Mouse (Mus musculus) embryonic facial prominence, embryonic 14.5 days (tissue): ENCODE measurements around the gene Hs3st6. TPM values are rescaled to one million over a fixed set of nuclear protein-coding genes. Genes with fewer than 3 reads are reported as not detected.

Source experiments
- ATAC-seq: fragments of 200-750 bp; cut with Nextera tagmentation; 2 replicates; pipeline ENCODE4 v1.8.0; 2017; ENCODE audit warnings: low read depth, moderate number of reproducible peaks, moderate TSS enrichment
- DNase-seq: peaks from one replicate; pipeline ENCODE4 v3.0.0-alpha.2; 2015; ENCODE audit warnings: low spot score
- H3K27ac ChIP-seq: fragments of 300-500 bp; sonication (generic); replicated peaks from 2 replicates; pipeline ENCODE4 v1.5.1; 2014; ENCODE audit warnings: low read depth, mild to moderate bottlenecking, low read length, moderate library complexity
- H3K27me3 ChIP-seq: fragments of 300-500 bp; sonication (generic); replicated peaks from 2 replicates; pipeline ENCODE4 v1.6.1; 2014; ENCODE audit warnings: low read length; ENCODE audit not compliant: control insufficient read depth, insufficient read depth
- H3K36me3 ChIP-seq: fragments of 300-500 bp; sonication (generic); 2 replicates; pipeline ENCODE4 v1.6.1; 2014; ENCODE audit warnings: low read length, mixed read lengths; ENCODE audit not compliant: control insufficient read depth, insufficient read depth
- H3K4me1 ChIP-seq: fragments of 300-500 bp; sonication (generic); 2 replicates; pipeline ENCODE4 v1.6.1; 2014; ENCODE audit warnings: antibody characterized with exemption, low read length; ENCODE audit not compliant: control insufficient read depth, insufficient read depth
- H3K4me2 ChIP-seq: fragments of 300-500 bp; sonication (generic); 2 replicates; pipeline ENCODE4 v1.6.1; 2014; ENCODE audit warnings: low read depth, mild to moderate bottlenecking, low read length, moderate library complexity, mixed read lengths
- H3K4me3 ChIP-seq: fragments of 300-500 bp; sonication (generic); 2 replicates; pipeline ENCODE4 v1.5.1; 2014; ENCODE audit warnings: low read depth, mild to moderate bottlenecking, low read length
- H3K9ac ChIP-seq: fragments of 300-500 bp; sonication (generic); 2 replicates; pipeline ENCODE4 v1.6.1; 2014; ENCODE audit warnings: low read depth, mild to moderate bottlenecking, low read length, moderate library complexity, mixed read lengths
- H3K9me3 ChIP-seq: fragments of 300-500 bp; sonication (generic); 2 replicates; pipeline ENCODE4 v1.6.1; 2016; ENCODE audit warnings: low read length; ENCODE audit not compliant: control insufficient read depth
- WGBS: fragments of 180-500 bp; shearing (Covaris S2); extraction: QIAGEN DNeasy Blood & Tissue Kit; methylation state at CpG from one replicate; pipeline ENCODE4 v1.1.7; 2014; 5-methylcytosine and 5-hydroxymethylcytosine counted together
- polyA plus RNA-seq: library from polyadenylated mRNA; unstranded; fragments of >200 nt; fragmentation: Nextera tagmentation; extraction: Ambion mirVana; gene quantifications from 2 replicates; pipeline ENCODE4 v1.2.1, GENCODE M21; 2014

The Hs3st6 gene
- polyA plus RNA-seq, 1 experiment from 2014 or later, result 10.1 TPM

GRCm38 (mm10) chr17:24799476-24799875 is 46.7 kb downstream of the Hs3st6 start:
- H3K27me3 ChIP-seq, result peaks cover 10% of the 10 kb centered on the region; the same call in 1 of the 2 replicates
- H3K4me1 ChIP-seq, result no peaks in the 10 kb centered on the region
- H3K36me3 ChIP-seq, result no peaks in the 10 kb centered on the region
- no peak for ATAC-seq
- no peak overlapping the region for H3K4me2 ChIP-seq
- H3K9me3 ChIP-seq, result no peaks in the 10 kb centered on the region
- no peak for DNase-seq
- H3K9ac ChIP-seq, result no peak overlapping the region
- H3K4me3 ChIP-seq, result no peak overlapping the region
- 86% methylated on average over 4 of the region's 4 CpGs for WGBS
- no peak overlapping the region for H3K27ac ChIP-seq

DNA sequence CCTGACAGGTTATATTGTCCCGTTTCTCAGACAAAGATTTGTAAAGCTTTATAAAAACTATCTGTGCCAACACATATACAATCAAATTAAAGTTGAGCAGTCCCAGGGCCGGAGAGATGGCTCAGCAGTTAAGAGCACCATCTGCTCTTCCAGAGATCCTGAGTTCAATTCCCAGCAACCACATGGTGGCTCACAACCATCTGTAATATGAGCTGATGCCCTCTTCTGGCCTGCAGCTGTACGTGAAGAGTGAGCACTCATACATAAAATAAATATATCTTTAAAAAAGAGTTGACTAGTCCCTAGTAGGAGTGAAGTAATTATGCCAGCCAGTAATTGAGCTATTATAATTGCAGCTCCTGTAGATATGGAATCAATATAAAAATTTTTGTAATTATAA is 47.7 kb downstream of the Hs3st6 start:
- Histone ChIP-seq H3K9ac (no peak overlapping the region), H3K27me3 (peaks cover 19% of the 10 kb centered on the region), H3K9me3 (no peaks in the 10 kb centered on the region), H3K36me3 (no peaks in the 10 kb centered on the region), H3K4me1 (no peaks in the 10 kb centered on the region), H3K27ac (no peak overlapping the region), H3K4me2 (no peak overlapping the region), H3K4me3 (no peak overlapping the region)
- ATAC-seq, result no peak
- DNase-seq, result no peak
- 45% methylated on average over 3 of the region's 3 CpGs for WGBS

- no peak within 1 kb of the TSS for H3K27ac ChIP-seq
- DNase-seq, result peak; percentile 86
- no peaks in the 10 kb centered on the region for H3K9me3 ChIP-seq
- peak within 1 kb of the TSS; percentile 41 for H3K9ac ChIP-seq
- no peaks in the 10 kb centered on the region for H3K36me3 ChIP-seq
- no peaks in the 10 kb centered on the region for H3K4me1 ChIP-seq
- peak; percentile 90 for ATAC-seq
- H3K27me3 ChIP-seq, result peaks cover 31% of the 10 kb centered on the region
- under 1% methylated on average over 60 of the region's 71 CpGs for WGBS
- peak within 1 kb of the TSS; percentile 67 for H3K4me2 ChIP-seq
- peak within 1 kb of the TSS; percentile 58 for H3K4me3 ChIP-seq
Measured at GRCm38 (mm10) chr17:24803952-24804951, 51.5 kb downstream of the Hs3st6 start, which contains the start of gene Meiob. Gene Meiob, plus strand, starts transcription at chr17:24804289.

Other genes starting within 250 kb of the Hs3st6 start
- gene Traf7, start 225.1 kb upstream of the Hs3st6 start, polyA plus RNA-seq, result 78.9 and 86.3 TPM in 2 replicates
- gene Rab26, start 218.8 kb upstream of the Hs3st6 start, polyA plus RNA-seq, result 2.8 and 2.9 TPM in 2 replicates
- 37.9 and 40.1 TPM in 2 replicates for gene Pkd1, start 203.2 kb upstream of the Hs3st6 start, polyA plus RNA-seq
- gene Tsc2, start 120.4 kb upstream of the Hs3st6 start, polyA plus RNA-seq, result 60.8 and 71.2 TPM in 2 replicates
- 16.8 and 19.1 TPM in 2 replicates for gene Nthl1, start 120.3 kb upstream of the Hs3st6 start, polyA plus RNA-seq
- 56.7 and 57.7 TPM in 2 replicates for gene Slc9a3r2, start 102.7 kb upstream of the Hs3st6 start, polyA plus RNA-seq
- 0.82 and 1.4 TPM in 2 replicates for gene Npw, start 94.5 kb upstream of the Hs3st6 start, polyA plus RNA-seq
- gene Zfp598, start 83.3 kb upstream of the Hs3st6 start, polyA plus RNA-seq, result 23.7 and 25.2 TPM in 2 replicates
- gene Syngr3, start 63.0 kb upstream of the Hs3st6 start, polyA plus RNA-seq, result 7.7 and 8.2 TPM in 2 replicates
- 40.8 and 41.9 TPM in 2 replicates for gene Gfer, start 56.8 kb upstream of the Hs3st6 start, polyA plus RNA-seq
- gene Noxo1, start 56.8 kb upstream of the Hs3st6 start, polyA plus RNA-seq, result 3.7 and 5.3 TPM in 2 replicates
- 50.1 and 67.2 TPM in 2 replicates for gene Tbl3, start 45.3 kb upstream of the Hs3st6 start, polyA plus RNA-seq
- 0.17 TPM in 1 of 2 replicates, not detected in the other for gene Rnf151, start 34.9 kb upstream of the Hs3st6 start, polyA plus RNA-seq
- gene Rps2, start 34.9 kb upstream of the Hs3st6 start, polyA plus RNA-seq, result 1,571 and 1,579 TPM in 2 replicates
- gene Ndufb10, start 28.5 kb upstream of the Hs3st6 start, polyA plus RNA-seq, result 233 and 267 TPM in 2 replicates
- 0.39 TPM in 1 of 2 replicates, not detected in the other for gene Rpl3l, start 25.2 kb upstream of the Hs3st6 start, polyA plus RNA-seq
- 28.7 and 30.3 TPM in 2 replicates for gene Msrb1, start 16.3 kb upstream of the Hs3st6 start, polyA plus RNA-seq
- gene Meiob, start 51.3 kb downstream of the Hs3st6 start, polyA plus RNA-seq, result not detected in 2 replicates
- gene Hagh, start 87.2 kb downstream of the Hs3st6 start, polyA plus RNA-seq, result 40.6 and 43.3 TPM in 2 replicates
- 16.2 and 20.0 TPM in 2 replicates for gene Fahd1, start 97.4 kb downstream of the Hs3st6 start, polyA plus RNA-seq
- 0.22 and 0.51 TPM in 2 replicates for gene Igfals, start 113.0 kb downstream of the Hs3st6 start, polyA plus RNA-seq
- gene Nubp2, start 133.4 kb downstream of the Hs3st6 start, polyA plus RNA-seq, result 47.5 and 48.0 TPM in 2 replicates
- 40.8 and 41.7 TPM in 2 replicates for gene Spsb3, start 133.7 kb downstream of the Hs3st6 start, polyA plus RNA-seq
- 23.0 and 24.9 TPM in 2 replicates for gene Eme2, start 142.1 kb downstream of the Hs3st6 start, polyA plus RNA-seq
- gene Mrps34, start 142.1 kb downstream of the Hs3st6 start, polyA plus RNA-seq, result 78.5 and 78.7 TPM in 2 replicates
- gene Nme3, start 143.5 kb downstream of the Hs3st6 start, polyA plus RNA-seq, result 37.5 and 46.1 TPM in 2 replicates
- gene Mapk8ip3, start 184.0 kb downstream of the Hs3st6 start, polyA plus RNA-seq, result 34.6 and 37.4 TPM in 2 replicates
- gene Jpt2, start 207.7 kb downstream of the Hs3st6 start, polyA plus RNA-seq, result 83.6 and 95.6 TPM in 2 replicates